Mouse (Mus musculus) lung, postnatal 0 days (tissue): Measurements from ENCODE around the gene Nfil3.

Experiments
- CTCF ChIP-seq: IDR thresholded peaks from 2 replicates; pipeline ENCODE4 v1.5.1; 2016; ENCODE audit warnings: antibody characterized with exemption, mild to moderate bottlenecking
- EP300 ChIP-seq: IDR thresholded peaks from 2 replicates; pipeline ENCODE4 v1.6.1; 2016; ENCODE audit warnings: antibody characterized with exemption, mild to moderate bottlenecking, control low read depth

GRCm38 (mm10) chr13:52972626-52973025, 8.2 kb downstream of the Nfil3 start:
- TF ChIP-seq CTCF (no peak), EP300 (no peak)
